Mouse (Mus musculus) ES-E14 (cell line): ENCODE data around the gene Kif2c.

Source experiments
- CHD2 ChIP-seq: IDR thresholded peaks from 2 replicates; pipeline ENCODE4 v1.6.1; 2014; ENCODE audit warnings: mild to moderate bottlenecking, low read depth, low read length, inconsistent platforms
- HCFC1 ChIP-seq: IDR thresholded peaks from 2 replicates; pipeline ENCODE4 v1.6.1; 2012; ENCODE audit warnings: low read length, inconsistent platforms, borderline replicate concordance; ENCODE audit not compliant: insufficient read depth
- MAFK ChIP-seq: IDR thresholded peaks from 2 replicates; pipeline ENCODE4 v1.6.1; 2014; ENCODE audit warnings: mild to moderate bottlenecking, low read depth, low read length, inconsistent platforms; ENCODE audit not compliant: insufficient read depth
- ZNF384 ChIP-seq: IDR thresholded peaks from 2 replicates; pipeline ENCODE4 v1.6.1; 2012; ENCODE audit warnings: low read depth, low read length, inconsistent platforms

GRCm38 (mm10) chr4:117110249-117110648, 72.2 kb downstream of the Kif2c start:
- no peak for TF ChIP-seq HCFC1
- no peak for TF ChIP-seq MAFK
- no peak for TF ChIP-seq CHD2
- no peak for TF ChIP-seq ZNF384
